Mouse (Mus musculus): ENCODE data around the gene Nfrkb. TPM values are rescaled to one million over a fixed set of nuclear protein-coding genes. Genes with fewer than 3 reads are reported as not detected.

Nfrkb gene
- polyA plus RNA-seq, 1 experiment: 31.5 TPM

- peak in 1 of 2 experiments; percentile 17 for DNase-seq (ENCODE audit: extremely low spot score in 1 of 2, low spot score in 1 of 2)
These were observed 32.8 kb downstream of the Nfrkb start for GRCm38 (mm10) chr9:31418821-31419220.

GRCm38 (mm10) chr9:31422143-31422542 lies 36.2 kb downstream of the Nfrkb start:
- DNase-seq (ENCODE audit: extremely low spot score in 1 of 2, low spot score in 1 of 2): no peak

GRCm38 (mm10) chr9:31428971-31429370 lies 43.0 kb downstream of the Nfrkb start:
- DNase-seq (ENCODE audit: extremely low spot score in 1 of 2, low spot score in 1 of 2): no peak

- DNase-seq (ENCODE audit: extremely low spot score in 1 of 2, low spot score in 1 of 2): no peak
These were observed 44.0 kb downstream of the Nfrkb start for GRCm38 (mm10) chr9:31430011-31430410.

DNA sequence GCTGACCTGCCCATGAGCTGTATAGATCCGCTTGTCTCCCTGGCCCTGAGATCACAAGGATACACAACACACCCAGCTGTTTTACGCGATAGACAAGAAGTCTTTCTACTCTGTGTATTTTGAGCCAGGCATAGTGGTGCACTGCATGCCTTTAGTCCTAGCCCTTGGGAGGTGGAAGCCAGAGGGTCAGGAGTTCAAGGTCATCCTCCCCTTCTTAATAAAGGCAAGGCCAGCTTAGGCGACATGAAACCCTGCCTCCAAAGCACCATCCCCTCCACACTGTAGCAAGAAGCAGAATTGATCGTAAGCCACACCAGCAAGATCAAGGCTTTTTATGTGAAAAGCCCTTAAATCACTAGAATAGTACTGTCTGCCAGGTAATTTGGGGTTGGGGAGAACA lies 45.8 kb downstream of the Nfrkb start:
- no peak for DNase-seq (ENCODE audit: extremely low spot score in 1 of 2, low spot score in 1 of 2)

DNA sequence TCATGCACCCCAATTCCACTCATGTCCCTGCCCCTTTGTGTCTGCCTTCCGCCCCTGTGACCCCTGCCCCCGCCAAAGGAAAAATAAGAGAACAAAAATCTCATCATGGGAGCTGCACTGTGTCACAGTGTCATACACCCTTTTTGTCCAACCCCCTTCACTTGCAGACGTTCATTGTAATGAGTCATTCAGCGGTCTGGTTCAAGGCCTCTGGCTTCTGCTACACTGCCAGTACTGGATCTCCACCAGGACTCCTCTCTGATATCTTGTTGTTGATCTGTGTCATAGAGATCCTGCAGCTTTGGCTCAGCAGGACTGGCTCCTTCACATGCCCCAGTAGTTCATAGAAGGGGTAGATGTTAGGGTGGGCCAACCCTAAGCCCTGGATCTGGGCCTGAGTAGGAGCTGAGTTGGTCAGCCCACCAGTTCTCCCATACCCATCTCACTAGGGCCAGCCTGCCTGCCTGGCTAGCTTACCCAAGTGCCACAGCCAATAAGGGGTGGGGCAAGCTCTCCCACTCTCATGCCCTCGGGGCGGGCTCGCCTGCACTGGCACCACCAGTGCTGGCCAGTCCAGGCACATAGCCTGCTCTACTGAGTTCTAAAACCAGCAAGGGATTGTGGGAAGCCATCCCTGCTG lies 46.5 kb downstream of the Nfrkb start:
- no peak for DNase-seq (ENCODE audit: extremely low spot score in 1 of 2, low spot score in 1 of 2)

- no peak for DNase-seq (ENCODE audit: extremely low spot score in 1 of 2, low spot score in 1 of 2)
These were observed 47.4 kb downstream of the Nfrkb start for GRCm38 (mm10) chr9:31433431-31433830.

- no peak for DNase-seq (ENCODE audit: extremely low spot score in 1 of 2, low spot score in 1 of 2)
These were observed 49.4 kb downstream of the Nfrkb start for GRCm38 (mm10) chr9:31435415-31435814.

DNA sequence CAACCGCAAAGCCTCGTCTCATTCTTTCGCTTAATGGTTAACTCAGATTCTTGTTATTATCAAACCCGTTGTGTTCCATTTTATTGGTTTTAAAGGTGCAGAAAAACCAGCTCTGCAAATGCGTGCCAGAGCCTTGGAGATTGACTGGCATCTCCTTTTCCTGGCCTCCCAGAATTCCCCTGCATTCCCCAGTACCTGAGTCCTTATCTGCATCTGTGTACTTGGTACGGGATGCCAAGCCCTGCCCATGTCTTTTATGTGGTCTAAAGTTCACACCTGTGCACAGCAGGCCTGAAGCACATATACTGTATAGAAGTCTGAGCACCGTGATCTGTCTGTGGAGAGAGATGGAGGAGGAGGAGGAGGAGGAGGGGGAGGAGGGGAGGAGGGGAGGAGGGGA lies 51.9 kb downstream of the Nfrkb start:
- DNase-seq (ENCODE audit: extremely low spot score in 1 of 2, low spot score in 1 of 2): no peak

DNA sequence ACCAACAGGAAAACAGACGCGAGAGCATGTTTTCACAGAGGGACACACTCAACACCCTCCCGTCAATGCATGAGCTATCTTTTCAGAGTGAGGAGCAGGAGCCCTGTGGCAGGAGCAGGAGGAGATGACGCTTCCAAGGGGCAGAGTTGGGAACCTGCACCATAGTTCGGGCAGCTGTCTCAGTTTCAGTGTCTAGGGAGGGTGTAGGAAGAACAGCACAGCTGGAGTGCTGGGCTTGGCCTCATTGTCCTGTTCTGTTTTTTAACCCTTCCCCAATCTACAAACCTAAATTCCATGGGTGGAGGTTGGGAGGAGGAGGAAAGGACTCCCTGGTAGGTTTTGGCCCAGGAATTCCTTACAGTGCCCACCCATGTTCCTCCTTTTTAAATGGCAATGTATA lies 52.8 kb downstream of the Nfrkb start:
- DNase-seq (ENCODE audit: extremely low spot score in 1 of 2, low spot score in 1 of 2): no peak

DNA sequence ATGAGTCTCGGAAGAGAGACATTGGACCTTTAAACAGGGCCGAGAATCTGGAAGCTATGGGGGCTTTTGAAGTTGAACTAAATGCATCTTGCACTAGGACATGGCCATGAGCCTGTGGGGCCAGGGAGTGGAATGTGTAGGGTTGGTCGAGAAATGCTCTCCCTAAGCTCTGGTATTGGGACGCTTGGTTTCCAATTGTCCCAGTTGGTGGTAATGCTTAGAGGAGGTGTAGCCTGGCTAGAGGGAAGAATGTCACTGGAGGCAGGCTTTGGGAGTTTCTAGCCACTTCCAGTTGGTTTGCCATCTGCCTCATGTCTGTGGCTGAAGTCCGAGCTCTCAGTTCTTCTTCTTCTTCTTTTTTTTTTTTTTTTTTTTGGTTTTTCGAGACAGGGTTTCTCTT lies 53.3 kb downstream of the Nfrkb start:
- DNase-seq (ENCODE audit: extremely low spot score in 1 of 2, low spot score in 1 of 2): no peak

- DNase-seq (ENCODE audit: extremely low spot score in 1 of 2, low spot score in 1 of 2): no peak
These were observed 54.4 kb downstream of the Nfrkb start for GRCm38 (mm10) chr9:31440366-31440765.

- no peak for DNase-seq (ENCODE audit: extremely low spot score in 1 of 2, low spot score in 1 of 2)
These were observed 55.5 kb downstream of the Nfrkb start for GRCm38 (mm10) chr9:31441487-31441886.

DNA sequence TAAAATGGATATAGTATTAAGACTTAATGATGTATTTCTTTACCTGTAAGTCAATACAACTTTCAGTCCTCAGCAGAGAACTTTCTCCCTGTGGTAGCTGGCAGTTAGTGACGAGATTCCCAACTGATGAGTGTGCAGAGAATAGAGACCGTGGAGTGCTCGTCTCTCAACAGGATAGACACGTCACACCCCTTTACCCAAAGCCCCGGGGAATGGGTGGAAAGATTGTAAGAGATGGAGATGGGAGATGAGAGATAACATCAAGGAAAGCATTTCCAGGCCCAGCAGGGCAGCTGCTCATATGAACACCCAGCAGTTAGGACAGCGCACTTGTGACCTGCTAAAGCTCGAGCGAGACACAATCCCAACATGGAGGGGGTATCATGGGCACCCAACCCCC lies 58.2 kb downstream of the Nfrkb start:
- DNase-seq (ENCODE audit: extremely low spot score in 1 of 2, low spot score in 1 of 2): no peak

GRCm38 (mm10) chr9:31449145-31449772 lies 63.3 kb downstream of the Nfrkb start:
- DNase-seq (ENCODE audit: extremely low spot score in 1 of 2, low spot score in 1 of 2): no peak

DNA sequence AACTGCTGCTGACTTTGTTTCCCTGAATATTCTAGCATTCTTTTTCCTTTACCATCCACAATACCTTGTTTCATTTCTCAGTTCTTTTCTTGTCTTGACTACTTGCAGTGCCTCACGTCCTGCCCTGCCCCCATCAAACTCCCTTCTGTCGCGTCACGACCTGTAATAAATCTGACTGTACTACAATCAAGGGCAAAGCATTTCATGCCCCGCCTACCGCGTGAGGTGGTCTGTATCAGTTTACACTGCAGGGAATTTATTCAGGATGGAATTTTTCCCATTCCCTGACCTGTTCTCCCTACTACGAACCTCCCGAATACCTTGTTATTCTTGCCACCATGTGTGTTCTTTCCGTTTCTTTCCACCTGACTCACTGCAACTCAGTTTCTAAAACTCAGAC lies 66.2 kb downstream of the Nfrkb start:
- no peak for DNase-seq (ENCODE audit: extremely low spot score in 1 of 2, low spot score in 1 of 2)

DNA sequence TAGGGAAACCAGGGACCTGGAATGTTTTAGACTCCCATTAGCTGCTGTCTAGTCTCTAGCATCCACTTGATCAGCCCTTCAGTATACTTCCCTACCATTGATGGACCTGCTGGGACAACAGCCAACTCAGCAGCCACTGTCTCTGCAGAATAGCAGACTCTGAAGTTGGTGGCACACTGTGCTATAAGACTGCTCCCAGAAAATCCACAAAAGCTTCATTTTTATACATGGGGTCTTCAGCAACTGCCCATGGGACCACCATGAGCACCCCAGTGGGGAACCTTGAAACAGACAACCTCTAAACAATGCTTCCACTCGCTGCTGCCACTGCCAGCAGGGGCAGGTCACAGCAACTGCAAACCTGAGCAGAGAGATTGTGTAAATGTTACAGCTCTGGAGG lies 68.4 kb downstream of the Nfrkb start:
- no peak for DNase-seq (ENCODE audit: extremely low spot score in 1 of 2, low spot score in 1 of 2)

DNA sequence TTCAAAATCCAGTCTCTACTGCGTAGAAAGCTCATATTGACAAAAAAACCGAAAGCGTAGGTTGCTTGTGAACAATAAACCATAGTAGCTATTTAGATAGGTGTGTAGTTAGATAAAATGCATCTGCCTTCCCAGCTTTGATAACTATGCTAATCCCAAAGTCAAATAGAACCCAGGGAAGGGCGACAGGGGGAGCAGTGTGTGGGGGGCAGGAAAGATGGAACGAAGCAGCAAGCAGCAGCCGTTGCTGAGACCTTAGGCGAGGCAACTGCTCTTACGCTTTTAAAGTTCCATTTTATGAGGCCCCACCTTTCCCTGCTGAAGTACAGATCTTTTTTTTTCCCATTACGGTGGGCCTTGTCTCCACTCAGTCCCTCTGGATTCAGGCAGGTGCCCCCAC lies 77.2 kb downstream of the Nfrkb start:
- no peak for DNase-seq (ENCODE audit: extremely low spot score in 1 of 2, low spot score in 1 of 2)

- no peak for DNase-seq (ENCODE audit: extremely low spot score in 1 of 2, low spot score in 1 of 2)
These were observed 77.9 kb downstream of the Nfrkb start, which contains the start of gene Tmem45b for GRCm38 (mm10) chr9:31463692-31464474. TSS of gene Tmem45b (minus strand) at chr9:31464462.

All from frontal cortex, adult 2 months (tissue).